Mouse (Mus musculus): ENCODE measurements around the gene Utf1.

The Utf1 gene

DNA sequence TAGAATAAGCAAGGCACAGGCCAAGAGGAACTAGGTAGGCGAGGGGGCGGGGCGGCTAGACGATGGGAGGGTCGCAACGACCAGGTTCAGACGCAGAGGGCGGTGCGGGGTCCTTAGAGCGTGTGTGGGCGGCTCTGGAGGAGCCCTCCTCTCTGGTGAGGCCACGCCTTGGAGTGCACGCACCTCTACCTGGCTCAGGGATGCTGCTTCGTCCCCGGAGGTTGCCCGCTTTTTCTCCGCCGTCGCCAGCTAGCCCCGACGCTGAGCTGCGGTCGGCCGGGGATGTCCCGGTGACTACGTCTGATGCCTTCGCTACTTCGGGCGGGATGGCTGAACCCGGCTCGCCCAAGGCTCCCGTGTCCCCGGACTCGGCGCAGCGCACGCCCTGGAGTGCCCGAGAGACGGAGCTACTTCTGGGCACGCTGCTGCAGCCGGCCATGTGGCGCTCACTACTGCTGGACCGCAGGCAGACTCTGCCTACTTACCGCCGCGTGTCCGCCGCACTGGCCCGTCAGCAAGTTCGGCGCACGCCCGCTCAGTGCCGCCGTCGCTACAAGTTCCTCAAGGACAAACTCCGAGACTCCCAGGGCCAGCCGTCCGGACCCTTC is at the start of gene Utf1:
Gene Utf1 (plus strand): TSS at position 116 of the 608 bp plus-strand sequence.
- DNase-seq (ENCODE audit: inconsistent age in 2 of 2, low spot score in 1 of 2), result peak; percentile 50 to 80

DNA sequence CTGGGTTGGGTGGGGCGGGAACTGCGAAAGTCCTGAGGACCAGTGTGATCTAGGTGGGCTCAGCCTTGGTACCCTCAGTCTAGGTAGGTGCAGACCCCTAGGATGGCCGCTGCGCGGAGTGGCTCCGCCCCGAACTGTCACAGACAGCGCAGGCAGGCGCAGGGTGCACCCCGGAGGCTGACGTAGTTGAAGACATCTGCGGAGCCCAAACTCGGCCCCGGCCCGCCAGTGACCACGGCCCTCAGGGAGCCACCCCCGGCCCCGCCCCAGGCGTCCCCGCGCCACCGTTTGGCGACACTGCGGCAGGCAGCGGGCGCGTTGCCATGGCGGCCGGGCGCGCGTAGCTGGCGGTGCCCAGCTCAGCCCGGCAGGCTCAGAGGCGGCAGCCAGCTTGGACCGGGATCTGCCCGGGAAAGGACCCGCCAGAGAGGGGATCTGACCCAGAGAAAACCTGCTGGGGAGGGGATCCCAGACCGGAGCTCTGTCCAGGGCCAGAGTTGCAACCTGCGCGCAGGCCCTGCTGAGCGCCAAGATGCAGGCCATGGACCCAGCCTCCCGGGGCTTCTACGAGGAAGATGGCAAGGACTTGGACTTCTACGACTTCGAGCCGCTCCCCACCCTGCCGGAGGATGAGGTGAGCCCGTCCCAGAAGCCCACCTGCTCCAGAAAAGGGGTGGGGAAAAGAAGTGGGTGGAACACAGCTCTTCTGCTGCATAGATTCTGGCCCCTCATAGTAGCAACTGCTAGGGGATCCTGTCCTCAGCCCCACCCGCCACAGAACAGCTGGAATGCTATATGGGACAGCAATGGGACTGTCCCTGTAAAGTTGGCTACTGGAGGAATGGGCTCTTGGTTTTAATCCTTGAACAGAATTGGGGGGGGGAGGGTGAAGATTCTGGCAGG is 48.7 kb upstream of the Utf1 start, which contains the start of gene Kndc1:
Gene Kndc1 (plus strand): TSS at position 42 of the 903 bp plus-strand sequence.
- DNase-seq (ENCODE audit: inconsistent age in 2 of 2, low spot score in 1 of 2), result peak; percentile 38 to 78

GRCm38 (mm10) chr7:139896271-139896670 is 47.3 kb upstream of the Utf1 start:
- DNase-seq (ENCODE audit: inconsistent age in 2 of 2, low spot score in 1 of 2), result no peak

DNA sequence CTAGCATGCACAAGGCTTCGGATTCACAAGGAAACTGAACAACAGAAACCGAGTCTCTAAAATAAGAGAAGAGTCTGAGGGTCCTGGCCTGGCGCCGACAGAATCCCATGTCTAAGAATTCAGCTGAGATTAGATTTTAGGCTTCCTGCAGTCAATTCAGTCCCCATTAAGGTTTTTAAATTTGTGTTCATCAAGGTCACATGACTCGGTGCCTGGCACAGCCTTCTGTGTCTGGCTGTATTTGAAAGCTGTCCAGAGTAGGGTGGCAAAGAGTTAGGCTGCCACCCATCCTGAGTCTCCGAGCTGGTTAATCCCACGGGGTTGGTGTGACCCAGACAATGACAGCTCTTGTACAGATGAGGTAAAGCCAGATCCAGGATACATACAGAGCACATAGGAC is 46.8 kb upstream of the Utf1 start:
- DNase-seq (ENCODE audit: inconsistent age in 2 of 2, low spot score in 1 of 2), result peak in 1 of 2 experiments; percentile 36

- DNase-seq (ENCODE audit: inconsistent age in 2 of 2, low spot score in 1 of 2), result no peak
These were observed 45.0 kb upstream of the Utf1 start for GRCm38 (mm10) chr7:139898606-139899005.

DNA sequence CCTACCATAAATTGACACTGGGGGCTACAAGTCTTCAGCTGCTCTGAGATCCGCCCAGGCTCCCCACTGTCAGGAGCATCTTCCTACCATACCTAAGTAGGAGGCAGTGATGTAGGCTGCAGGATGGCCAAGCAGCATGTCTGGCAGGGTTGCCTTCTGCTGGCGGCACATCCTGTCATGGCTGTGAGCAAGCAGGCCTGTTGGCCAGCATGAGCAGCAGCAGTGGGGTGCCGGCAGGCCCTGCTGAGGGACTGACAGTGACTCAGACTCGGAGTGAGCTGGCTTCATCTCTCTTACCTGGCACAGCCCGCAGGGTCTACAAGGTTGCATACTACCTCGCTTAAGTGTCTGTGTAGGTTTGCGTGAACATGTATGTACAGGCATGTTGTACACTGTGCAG is 44.1 kb upstream of the Utf1 start:
- no peak for DNase-seq (ENCODE audit: inconsistent age in 2 of 2, low spot score in 1 of 2)

- DNase-seq (ENCODE audit: inconsistent age in 2 of 2, low spot score in 1 of 2), result no peak
These were observed 43.1 kb upstream of the Utf1 start for GRCm38 (mm10) chr7:139900456-139900855.

DNA sequence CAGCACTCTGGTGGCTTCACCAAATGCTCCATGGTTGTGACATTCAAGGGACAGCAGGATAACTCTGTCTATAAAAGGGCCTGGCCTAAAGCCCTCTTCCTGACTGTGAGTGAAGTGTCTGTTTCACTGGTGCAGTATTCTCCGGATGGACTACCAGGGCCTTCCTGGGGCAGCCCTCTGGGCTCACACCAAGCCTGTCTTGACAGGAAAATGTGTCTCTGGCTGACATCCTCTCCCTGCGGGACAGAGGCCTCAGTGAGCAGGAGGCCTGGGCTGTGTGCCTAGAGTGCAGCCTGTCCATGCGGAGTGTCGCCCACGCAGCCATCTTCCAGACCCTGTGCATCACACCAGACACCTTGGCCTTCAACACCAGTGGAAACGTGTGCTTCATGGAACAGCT is 42.7 kb upstream of the Utf1 start:
- no peak for DNase-seq (ENCODE audit: inconsistent age in 2 of 2, low spot score in 1 of 2)

GRCm38 (mm10) chr7:139901981-139902380 is 41.6 kb upstream of the Utf1 start:
- no peak for DNase-seq (ENCODE audit: inconsistent age in 2 of 2, low spot score in 1 of 2)

DNA sequence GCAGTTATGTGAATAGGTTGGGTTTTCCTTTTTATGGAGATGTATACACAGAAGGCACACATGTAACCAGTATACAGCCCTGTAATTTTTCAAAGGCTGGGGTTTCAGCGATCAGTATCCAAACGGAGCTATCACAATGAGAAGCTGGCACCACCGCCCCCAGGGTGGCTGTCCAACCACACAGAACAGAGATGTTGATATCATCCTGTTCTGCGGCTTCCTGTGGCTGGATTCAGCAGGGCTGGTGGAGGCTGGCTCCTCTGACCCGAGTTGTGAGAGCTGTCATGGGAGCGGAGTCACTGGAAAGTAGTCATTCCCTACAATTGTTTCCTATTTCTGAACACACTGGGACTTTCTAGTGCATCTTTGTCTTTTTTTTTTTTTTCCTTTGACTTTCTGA is 38.3 kb upstream of the Utf1 start:
- DNase-seq (ENCODE audit: inconsistent age in 2 of 2, low spot score in 1 of 2), result no peak

DNA sequence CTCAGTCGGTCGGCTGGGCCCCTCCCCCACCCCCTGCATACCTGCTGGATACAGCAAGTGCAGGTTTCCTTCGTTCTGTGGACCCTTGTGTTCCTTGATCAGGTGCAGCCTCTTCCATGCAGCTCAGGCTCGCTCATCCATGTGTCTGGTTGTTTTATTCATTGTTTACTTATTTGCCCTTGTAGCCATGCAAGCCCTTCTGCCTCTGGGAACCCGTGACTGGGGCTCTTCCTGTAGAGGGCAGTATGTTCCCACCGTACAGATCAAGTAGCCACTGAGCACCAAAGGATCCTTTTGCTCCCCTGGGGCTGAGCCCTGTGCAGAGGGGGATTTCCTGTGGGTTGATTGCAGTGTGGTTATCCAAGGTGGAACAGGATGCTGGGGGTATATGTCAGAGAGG is 37.9 kb upstream of the Utf1 start:
- DNase-seq (ENCODE audit: inconsistent age in 2 of 2, low spot score in 1 of 2), result peak; percentile 48 to 88

DNA sequence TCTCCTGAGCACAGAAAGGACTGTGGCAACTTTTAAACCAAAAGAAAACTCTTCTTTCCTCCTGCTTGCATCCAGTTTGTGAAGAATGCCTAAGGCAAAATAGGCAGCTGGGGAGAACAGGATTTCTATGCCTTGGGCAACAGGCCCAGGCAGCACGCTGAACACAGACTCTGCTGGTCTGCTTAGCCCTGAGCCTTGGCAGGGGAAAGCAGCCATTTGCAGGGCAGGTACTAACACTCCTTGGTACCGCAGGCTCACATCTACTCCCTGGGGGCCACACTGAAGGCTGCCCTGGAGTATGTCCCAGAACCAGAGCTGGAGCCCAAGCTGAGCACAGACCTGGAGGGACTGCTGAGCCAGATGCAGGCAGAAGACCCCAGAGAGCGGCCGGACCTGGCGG is 35.4 kb upstream of the Utf1 start:
- DNase-seq (ENCODE audit: inconsistent age in 2 of 2, low spot score in 1 of 2), result no peak

GRCm38 (mm10) chr7:139909469-139909868 is 34.1 kb upstream of the Utf1 start:
- no peak for DNase-seq (ENCODE audit: inconsistent age in 2 of 2, low spot score in 1 of 2)

GRCm38 (mm10) chr7:139910204-139910835 is 33.3 kb upstream of the Utf1 start:
- DNase-seq (ENCODE audit: inconsistent age in 2 of 2, low spot score in 1 of 2), result no peak

DNA sequence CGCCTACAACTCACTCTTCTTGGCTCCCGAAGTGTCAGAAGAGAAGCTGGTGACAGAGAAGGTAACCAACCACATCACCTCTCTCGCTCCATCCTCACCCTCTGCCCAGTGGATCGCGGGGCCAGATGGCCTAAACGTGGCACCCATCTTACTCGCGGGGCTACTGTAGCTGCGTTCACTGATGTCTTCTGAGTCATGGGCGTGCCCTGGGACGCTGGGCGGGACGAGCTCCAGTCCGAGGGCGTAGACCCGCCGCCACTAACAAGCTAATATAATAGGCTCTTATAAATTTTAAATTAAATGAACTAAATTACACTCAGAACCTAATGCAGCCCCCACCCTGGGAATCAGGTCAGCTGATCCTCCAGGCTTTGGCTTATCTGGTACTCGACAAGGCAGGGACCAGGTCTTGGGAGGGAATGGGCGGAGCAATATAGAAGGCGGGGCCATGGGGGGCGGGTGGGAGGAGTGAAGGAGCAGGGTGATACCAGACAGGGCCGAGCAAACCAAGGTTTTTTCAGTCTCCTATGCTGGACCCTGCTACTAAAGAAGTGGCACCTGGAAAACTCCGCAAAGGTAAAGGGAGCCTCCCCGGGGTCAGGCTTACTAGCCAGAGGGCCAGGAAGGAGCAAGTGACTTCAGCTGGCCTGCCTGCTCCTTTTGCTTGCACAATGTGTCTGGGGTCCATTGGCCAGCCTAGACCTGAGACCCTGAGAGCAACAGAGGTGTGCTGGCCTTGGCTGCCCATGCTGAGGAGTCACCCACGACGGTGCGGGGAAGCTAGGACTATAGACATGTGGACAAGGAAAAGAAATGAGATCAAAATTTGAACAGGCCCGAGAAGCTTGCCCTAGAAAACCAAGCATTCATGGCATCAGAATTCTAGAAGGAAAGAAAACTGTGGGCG is 29.2 kb upstream of the Utf1 start:
- peak; percentile 17 to 65 for DNase-seq (ENCODE audit: inconsistent age in 2 of 2, low spot score in 1 of 2)

DNA sequence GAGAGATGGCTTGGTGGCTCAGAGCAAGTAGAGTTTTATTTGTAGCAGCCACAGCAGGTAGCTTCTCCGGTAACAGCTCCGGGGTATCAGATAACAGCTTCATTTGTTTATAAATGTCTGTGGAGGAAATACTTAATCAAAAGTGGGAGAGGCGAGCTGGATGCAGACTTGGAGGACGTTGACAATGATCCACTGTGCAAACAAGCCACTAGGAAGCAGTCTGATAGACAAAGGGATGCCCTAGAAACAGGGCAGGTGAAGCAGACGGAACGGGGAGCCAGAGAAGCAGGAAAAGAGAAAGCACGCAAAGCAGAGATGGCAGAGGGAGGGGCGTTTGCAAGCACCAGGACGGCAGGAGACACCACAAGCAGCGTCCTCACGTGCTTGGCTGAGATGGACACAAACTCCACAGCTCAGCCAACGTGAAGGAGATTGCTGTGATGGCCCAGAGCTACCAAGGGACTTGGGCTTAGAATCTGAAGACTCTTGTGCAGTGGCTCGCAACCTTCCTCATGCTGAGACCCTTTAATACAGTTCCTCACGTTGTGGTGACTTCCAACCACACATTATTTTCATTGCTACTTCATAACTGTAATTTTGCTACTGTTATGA is 27.8 kb upstream of the Utf1 start:
- DNase-seq (ENCODE audit: inconsistent age in 2 of 2, low spot score in 1 of 2), result no peak

DNA sequence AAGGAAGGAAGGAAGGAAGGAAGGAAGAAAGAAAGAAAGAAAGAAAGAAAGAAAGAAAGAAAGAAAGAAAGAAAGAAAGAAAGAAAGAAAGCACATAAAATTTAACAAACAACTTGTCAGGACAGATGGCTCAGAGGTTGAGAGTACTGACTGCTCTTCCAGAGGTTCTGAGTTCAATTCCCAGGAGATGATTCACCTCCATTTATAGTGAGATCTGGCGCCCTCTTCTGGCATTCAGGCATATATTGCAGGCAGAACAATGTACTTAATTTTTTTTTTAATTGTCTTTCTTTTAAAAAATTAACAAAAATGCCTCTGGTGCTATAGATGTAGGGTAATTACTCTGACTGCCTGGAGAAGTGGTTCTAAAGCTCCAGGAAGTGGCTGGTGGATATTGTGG is 27.2 kb upstream of the Utf1 start:
- no peak for DNase-seq (ENCODE audit: inconsistent age in 2 of 2, low spot score in 1 of 2)

DNA sequence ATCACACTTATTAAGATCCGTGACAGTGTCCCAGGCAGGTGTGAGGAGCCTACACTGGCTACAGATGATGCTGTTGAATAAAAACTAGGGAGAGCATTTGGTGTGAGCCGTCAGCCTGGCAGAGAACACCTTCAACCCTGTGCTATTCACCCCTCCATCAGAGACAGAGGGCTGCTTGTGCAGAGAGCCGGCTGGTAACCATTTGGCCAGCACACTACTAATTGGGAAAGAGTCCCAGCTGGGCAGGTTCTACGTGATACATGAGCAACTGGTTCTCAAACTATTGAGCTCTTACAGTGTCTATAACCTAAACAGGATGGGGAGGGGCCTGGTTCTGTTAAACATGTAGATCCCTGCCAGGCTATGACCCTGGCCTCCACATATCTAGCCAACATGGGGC is 25.3 kb upstream of the Utf1 start:
- no peak for DNase-seq (ENCODE audit: inconsistent age in 2 of 2, low spot score in 1 of 2)

- peak; percentile 40 to 75 for DNase-seq (ENCODE audit: inconsistent age in 2 of 2, low spot score in 1 of 2)
These were observed 12.9 kb upstream of the Utf1 start for GRCm38 (mm10) chr7:139930732-139931131.

GRCm38 (mm10) chr7:139936705-139937104 is 6.9 kb upstream of the Utf1 start:
- no peak for DNase-seq (ENCODE audit: inconsistent age in 2 of 2, low spot score in 1 of 2)

Measured in adrenal gland, adult (tissue).